Mouse (Mus musculus): ENCODE measurements around the gene Atg2b.

Gene Atg2b

GRCm38 (mm10) chr12:105685001-105685691 lies at the start of gene Atg2b:
Gene Atg2b, minus strand, starts transcription at chr12:105685211.
- peak; percentile 94 for DNase-seq (ENCODE audit: low read depth, low spot score)

DNA sequence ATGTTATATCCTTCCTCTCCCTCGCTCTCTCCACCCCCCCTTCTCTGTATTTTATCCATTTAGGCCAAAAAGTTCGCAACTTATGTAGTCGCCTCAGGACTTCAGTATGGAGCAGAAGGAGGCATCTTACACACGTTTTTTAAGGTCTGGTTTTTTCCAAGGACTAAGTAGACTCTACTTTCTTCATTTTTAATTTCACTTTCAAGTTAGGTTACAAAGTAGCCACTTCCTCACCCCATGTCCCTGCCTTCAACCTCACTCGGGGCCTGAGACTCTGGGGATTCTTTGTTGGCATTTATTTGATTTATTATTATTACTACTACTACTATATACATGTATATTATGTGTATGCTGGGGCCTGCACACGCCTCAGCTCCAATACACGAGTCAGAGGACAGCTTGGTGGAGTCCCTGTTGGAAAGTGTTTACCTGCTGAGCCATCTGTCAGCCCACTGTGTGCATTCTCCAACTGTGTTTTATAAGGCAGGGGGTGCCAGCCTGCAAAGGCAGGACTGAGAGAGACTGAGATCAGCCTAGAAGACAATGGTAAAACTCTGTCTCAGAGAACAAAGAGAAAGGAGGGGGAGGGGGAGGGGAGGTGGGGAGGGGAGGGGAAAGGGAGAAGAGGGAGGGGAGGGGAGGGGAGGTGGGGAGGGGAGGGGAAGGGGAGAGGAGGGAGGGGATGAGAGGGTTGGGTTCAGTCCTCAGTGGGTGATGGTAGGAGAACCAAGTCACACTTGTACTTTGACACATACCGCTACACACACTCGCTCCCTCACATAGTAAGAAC lies 48.6 kb upstream of the Atg2b start:
- no peak for DNase-seq (ENCODE audit: low read depth, low spot score)

DNA sequence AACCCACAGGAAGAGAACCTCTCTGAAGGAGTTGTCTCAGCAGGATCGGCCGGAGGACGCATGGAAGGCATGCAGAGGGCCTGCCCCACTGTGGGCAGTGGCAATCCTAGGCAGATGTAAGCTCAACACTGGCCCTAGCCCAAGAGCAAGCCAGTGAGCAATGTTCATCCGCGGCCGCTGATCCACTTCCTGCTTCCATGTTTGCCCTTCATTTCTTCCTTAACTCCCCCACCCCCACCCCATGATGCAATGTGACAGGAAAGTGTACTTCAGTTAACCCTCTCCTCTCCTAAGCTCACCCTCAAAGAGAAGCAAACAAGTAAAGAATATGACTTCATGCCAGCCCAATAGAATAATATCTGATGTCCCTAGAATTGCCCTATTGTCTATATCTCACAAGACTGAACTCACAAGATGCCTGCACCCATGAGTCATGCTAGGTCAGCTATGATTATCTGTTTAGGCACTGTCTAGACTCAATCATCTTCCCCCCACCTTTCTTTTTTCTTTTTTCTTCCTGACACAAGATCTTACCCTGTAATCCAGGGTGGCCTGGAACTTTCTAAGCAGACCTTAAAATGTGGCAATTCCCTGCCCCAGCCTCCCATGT lies 45.9 kb upstream of the Atg2b start:
- DNase-seq (ENCODE audit: low read depth, low spot score), result no peak

- DNase-seq (ENCODE audit: low read depth, low spot score), result no peak
Observed at GRCm38 (mm10) chr12:105727964-105728363, 43.0 kb upstream of the Atg2b start.

GRCm38 (mm10) chr12:105727268-105727667 lies 42.3 kb upstream of the Atg2b start:
- no peak for DNase-seq (ENCODE audit: low read depth, low spot score)

- no peak for DNase-seq (ENCODE audit: low read depth, low spot score)
Observed at GRCm38 (mm10) chr12:105725736-105726135, 40.7 kb upstream of the Atg2b start.

DNA sequence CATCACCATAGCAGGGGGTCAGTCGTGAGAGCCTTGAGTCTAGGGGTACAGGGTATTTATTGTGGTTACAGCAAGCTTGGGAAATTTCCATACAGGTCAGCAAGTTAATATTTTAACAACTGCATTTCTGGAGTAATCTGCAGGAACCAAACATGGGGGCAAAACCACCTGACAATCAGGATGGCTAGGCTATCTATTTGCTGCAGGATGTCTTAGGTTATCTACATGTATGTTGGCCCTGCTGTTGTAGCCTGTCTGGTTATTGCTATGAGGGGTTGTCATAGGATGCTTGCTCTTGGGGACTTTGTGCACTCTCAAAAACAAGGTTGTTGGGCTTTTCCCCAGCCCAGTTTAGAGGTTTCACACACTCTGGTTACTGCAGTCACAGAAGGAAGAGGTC lies 39.6 kb upstream of the Atg2b start:
- no peak for DNase-seq (ENCODE audit: low read depth, low spot score)

GRCm38 (mm10) chr12:105722657-105723056 lies 37.6 kb upstream of the Atg2b start:
- peak; percentile 42 for DNase-seq (ENCODE audit: low read depth, low spot score)

DNA sequence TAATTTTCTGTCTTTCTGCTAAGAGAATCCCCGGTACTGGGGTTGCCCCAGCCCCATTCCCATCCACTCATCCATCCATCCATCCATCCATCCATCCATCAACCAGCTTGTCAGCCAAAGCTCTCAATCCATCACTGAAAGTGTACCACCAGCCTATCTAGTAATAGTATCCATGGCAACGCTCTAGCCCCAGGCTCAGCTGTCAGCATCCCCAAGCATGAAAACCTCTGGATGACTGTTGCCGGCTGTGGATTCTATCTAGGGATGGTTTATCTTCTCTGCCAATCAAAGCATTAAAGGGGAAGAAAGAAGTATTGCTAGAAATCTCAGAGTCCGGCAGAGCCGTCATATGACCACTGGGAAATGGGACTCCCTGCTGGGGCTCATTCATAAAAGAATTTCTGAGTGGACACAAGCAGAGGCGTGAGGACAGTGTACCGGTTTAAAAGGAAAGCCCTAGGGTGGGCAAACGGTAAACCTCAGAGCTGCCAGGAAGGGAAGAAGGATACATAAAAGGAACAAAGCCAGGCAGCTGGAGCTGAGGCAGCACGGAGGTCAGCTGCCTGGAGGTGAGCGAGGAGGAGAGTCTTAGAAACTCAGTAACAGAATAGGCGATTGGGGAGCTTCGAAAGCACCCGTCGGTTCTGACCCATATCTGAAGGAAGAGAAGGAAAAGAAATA lies 36.6 kb upstream of the Atg2b start:
- no peak for DNase-seq (ENCODE audit: low read depth, low spot score)

DNA sequence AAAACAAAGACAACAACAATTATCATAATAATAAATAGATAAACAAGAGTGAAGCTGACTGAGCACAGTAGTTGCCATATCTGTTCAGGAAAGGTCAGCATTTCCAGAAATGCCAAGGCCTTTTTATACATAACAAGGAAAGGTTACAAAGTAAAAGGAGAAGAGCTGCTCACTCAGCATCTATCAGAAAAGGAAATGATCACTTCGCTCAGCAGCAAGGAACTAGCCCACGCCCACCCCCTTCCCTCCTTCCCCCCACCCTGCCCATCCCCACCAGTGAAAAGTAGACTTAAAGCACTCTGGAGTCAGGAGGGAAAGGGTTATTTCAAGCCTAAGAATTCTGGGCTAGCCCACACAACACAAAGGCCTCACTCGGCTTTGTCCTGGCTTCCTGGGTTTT lies 35.2 kb upstream of the Atg2b start:
- no peak for DNase-seq (ENCODE audit: low read depth, low spot score)

DNA sequence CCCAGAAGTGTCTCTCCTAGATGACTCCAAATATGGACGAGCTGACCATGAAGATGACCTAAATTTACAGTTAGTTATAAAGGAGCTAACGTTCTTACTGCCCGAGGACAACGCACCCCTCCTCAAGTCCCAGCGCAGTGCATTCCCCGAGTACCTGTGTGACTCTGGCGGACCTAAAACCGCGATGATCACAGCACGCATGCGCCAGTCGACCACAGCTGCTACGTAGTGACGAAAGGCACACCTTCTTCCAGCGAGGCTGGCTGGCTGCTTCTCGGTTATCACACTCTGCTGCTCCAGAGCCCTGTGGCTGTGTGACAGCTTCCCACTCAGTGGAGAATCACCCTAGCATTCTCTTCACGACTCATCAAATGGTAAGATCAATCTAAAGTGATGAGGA lies 33.6 kb upstream of the Atg2b start:
- DNase-seq (ENCODE audit: low read depth, low spot score), result no peak

GRCm38 (mm10) chr12:105705799-105706487 lies 20.9 kb upstream of the Atg2b start, which contains the start of gene Ak7:
Gene Ak7, plus strand, starts transcription at chr12:105705976.
- no peak for DNase-seq (ENCODE audit: low read depth, low spot score)

DNA sequence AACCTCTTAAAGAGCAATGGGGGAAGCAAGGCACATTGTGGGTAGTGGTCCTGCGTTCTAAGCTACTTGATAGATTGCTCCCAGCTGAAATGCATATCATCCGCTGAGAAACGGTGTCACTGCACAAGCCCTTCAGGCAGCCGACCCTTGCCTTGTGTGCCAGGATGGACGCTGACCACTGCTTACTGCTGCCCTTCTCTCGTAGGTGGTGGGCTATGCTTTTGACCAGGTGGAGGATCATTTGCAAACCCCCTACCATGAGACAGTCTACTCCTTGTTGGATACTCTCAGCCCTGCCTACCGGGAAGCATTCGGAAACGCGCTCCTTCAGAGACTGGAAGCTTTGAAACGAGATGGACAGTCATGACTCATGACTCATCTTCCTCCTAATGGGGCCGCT lies 15.4 kb upstream of the Atg2b start:
- no peak for DNase-seq (ENCODE audit: low read depth, low spot score)

DNA sequence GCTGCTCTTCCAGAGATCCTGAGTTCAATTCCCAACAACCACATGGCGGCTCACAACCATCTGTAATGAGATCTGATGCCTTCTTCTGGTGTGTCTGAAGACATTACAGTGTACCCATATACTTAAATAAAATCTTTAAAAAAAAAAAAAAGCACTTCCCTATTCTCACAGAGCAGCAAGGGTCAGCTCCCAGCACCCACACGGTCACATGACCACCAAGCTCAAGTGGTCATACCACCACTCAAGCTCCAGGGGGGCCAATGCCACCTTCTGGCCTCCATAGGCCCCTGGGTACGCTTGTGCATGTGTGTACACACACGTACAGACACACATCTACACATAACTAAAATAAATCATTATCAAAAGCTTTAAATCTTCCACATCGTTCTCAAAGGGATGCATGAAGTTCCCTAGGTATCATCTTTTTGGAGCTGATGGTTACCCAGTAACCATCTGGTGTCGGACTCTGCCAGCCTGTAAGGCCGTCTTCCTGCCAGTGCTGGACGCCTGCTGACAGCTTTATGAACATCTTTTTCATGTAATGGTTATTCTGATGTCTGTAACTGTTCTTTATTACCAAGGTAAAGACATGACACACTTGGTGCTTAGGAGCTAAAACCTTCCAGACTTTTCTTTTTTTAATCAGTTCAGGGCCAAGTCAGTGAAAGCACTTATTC lies 12.2 kb upstream of the Atg2b start:
- no peak for DNase-seq (ENCODE audit: low read depth, low spot score)

GRCm38 (mm10) chr12:105695848-105696247 lies 10.8 kb upstream of the Atg2b start:
- DNase-seq (ENCODE audit: low read depth, low spot score), result no peak

DNA sequence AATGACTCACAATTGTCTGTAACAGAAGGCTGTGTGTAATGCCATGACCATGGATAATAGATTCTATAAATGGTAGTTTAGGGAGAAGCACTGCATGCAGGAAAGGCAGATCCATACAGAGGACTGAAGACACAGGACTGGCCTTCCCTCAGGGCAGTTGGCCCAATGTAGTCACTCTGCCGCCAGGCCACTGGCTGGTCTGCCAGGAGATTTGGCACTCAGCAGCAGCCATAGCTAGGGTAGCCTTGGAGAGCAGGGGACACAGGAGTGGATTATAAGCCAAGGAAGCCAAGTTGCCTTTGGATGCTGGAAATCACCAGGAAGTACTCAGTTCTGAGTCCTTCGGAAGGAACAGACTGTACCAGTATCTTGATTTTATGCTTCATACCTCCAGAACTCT lies 9.0 kb upstream of the Atg2b start:
- no peak for DNase-seq (ENCODE audit: low read depth, low spot score)

- DNase-seq (ENCODE audit: low read depth, low spot score), result no peak
Observed at GRCm38 (mm10) chr12:105689435-105689834, 4.4 kb upstream of the Atg2b start.

DNA sequence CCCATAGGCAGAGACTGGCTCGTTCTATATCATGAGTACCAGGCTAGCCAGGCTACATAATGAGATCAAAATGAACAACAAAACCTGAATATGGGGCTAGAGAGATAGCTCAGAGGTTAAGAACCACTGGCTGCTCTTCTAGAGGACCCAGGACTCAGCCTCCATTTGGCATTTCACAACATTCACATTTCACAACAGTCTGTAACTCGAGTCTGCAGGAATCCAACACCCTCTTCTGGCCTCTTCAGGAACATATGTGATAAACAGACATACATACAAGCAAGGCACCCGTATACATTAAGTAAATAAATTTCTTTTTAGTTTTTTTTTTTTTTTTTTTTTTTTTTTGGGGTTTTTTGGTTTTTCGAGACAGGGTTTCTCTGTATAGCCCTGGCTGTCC lies 3.5 kb upstream of the Atg2b start:
- DNase-seq (ENCODE audit: low read depth, low spot score), result no peak

DNA sequence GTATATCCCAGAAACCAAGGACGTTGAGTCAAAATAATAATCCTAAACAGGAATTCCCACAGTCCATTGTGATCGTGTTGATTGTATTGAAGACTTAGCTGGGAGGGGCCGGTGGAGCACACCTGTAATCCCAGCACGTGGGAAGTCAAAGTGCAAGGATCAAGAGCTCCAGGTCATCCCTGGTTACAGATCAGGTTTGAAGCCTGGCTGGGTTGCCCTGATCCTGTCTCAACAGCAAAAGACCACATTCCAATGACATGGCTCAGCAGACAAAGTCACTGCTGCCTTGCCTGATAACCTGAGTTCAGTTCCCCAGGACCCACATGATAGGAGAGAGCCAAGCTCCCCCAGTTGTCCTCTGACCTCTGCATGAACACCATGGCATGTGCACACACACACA lies 2.4 kb upstream of the Atg2b start:
- no peak for DNase-seq (ENCODE audit: low read depth, low spot score)

DNA sequence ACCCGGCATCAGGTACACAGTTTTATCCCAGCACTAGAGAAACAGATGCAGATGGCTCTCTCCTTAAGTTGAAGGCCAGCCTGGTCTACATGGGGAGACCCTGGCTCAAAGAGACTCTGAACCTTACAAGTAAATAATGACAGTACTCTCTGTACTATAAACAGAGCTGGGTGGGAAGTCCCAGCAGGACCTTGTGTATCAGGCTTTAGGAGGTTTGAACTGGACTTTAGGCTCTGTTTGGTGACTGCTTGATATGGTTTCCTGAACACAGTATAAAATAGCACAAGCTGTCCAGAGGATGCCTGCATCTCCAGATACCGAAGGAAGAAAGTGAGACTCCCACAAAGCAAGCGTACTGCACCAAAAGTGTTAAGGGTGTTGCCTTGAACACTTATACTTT lies 1.8 kb upstream of the Atg2b start:
- no peak for DNase-seq (ENCODE audit: low read depth, low spot score)

Data from telencephalon, adult 2 months (tissue).